Mouse (Mus musculus) embryo, embryonic 9.5 days (tissue): ENCODE measurements around the gene Tmem42.

ENCODE experiments used
- DNase-seq: peaks from one replicate; pipeline ENCODE4 v3.0.0-alpha.2; 2017; ENCODE audit errors: extremely low spot score

The Tmem42 gene

GRCm38 (mm10) chr9:123020995-123021631 is at the start of gene Tmem42:
Gene Tmem42, plus strand, starts transcription at chr9:123021326.
- peak; percentile 90 for DNase-seq

- DNase-seq: no peak
These were observed 22.5 kb upstream of the Tmem42 start for GRCm38 (mm10) chr9:122998406-122999192.

DNA sequence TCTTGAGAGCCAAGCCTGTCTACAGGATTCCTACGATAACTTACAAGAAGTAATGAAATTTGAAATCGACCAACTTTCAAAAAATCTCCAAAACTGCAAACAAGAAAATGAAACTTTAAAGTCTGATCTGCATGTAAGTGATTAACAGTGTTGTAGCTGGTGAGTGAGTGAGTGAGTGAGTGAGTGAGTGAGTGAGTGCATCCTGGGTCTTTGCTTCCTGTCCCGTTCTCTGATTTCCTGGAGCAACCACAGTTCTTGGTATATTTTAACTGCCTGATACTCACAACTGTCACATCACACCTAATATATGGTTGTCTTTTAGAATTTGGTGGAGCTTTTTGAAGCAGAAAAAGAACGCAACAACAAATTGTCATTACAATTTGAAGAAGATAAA is 21.9 kb upstream of the Tmem42 start:
- no peak for DNase-seq

DNA sequence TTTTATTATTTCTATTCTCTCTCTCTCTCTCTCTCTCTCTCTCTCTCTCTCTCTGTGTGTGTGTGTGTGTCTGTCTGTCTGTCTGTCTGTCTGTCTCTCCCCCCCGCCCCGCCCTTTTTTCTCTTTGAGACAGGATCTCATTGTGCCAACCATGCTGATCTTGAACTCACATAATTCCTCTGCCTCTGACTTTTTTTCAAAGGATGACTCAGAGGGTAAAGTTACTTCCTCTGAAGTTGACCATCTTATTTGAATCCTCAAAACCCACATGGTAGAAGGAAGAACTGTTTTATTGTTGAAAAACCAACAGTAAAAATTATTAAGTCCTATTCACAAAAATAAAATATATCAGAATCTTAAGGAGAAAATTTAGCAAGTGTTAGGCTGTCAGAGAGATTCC is 16.4 kb upstream of the Tmem42 start:
- DNase-seq: no peak

- no peak for DNase-seq
These were observed 15.1 kb upstream of the Tmem42 start for GRCm38 (mm10) chr9:123006071-123006470.

DNA sequence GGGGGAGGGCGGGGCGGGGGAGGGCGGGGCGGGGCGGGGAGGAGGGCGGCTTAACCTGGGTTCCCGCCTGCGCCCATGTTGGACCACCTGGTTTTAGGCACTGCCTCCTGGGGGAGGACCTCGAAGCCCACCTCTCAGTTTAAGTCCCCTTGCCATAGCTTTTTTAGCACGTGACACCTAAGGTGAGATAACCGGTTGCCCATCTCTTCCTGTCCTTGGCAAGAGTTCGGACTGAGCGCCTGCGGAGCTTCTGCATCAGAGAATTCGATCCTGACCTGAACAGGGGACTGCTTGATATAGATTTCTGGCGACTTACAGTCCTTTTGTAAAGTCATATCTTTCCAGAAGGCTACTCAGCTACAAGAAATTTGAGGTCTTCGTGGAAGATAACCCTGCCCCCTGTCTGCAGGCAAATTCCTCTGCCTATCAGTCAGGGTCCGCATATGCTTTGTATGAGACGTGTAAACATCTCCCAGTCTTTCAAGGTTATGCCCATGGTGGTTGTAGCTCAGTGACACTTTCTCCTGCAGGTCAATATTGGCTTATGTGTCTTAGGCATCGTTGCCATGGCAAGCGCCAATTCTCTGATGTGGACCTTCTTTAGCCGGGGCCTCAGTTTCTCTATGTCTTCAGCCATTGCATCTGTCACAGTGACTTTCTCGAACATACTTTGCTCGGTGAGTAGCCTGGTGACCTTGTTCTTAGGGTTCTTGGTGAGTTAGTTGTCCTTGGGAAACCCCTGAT is 682 bp downstream of the Tmem42 start:
- DNase-seq: no peak

DNA sequence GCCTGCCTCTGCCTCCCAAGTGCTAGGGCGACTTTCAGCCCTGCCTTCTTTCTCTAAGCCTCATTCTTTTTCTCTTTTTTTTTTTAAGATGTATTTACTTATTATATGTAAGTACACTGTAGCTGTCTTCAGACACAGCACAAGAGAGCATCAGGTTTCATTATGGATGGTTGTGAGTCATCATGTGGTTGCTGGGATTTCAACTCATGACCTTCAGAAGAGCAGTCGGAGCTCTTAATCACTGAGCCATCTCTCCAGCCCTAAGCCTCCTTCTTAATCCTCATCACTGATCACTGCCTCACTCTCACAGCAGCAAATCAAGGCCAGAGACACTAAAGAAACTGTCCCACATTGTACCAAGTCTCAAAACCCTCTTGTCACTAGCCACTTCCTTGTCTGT is 3.1 kb downstream of the Tmem42 start:
- DNase-seq: no peak

GRCm38 (mm10) chr9:123031496-123032246 is 10.5 kb downstream of the Tmem42 start:
- no peak for DNase-seq

- DNase-seq: no peak
These were observed 13.3 kb downstream of the Tmem42 start, which contains the start of gene Tgm4 for GRCm38 (mm10) chr9:123034426-123034825. Gene Tgm4, plus strand, starts transcription at chr9:123034726.

DNA sequence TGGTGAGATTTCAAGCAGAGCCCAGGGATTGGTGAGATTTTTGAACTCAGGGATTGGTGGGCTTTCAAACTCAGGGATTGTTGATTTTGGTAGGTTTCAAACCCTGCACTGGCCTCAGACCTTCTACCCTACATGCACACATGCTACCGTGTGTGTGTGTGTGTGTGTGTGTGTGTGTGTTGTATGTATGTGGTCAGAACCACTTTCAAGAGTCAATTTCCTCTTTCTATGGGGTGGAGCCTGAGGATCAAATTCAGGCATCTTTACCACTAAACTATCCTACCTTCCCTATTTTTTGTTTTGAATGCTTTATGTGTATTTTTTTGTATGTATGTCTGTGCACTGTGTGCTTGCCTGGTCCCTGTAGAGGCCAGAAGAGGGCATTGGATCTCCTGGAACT is 26.5 kb downstream of the Tmem42 start:
- no peak for DNase-seq

GRCm38 (mm10) chr9:123058724-123059292 is 37.7 kb downstream of the Tmem42 start:
- DNase-seq: no peak

GRCm38 (mm10) chr9:123060172-123060571 is 39.0 kb downstream of the Tmem42 start:
- DNase-seq: no peak
